Mouse (Mus musculus): ENCODE measurements around the gene Kcnip4.
A peak's percentile ranks its signal among the peaks of the same experiment; 100 is the strongest.

DNA sequence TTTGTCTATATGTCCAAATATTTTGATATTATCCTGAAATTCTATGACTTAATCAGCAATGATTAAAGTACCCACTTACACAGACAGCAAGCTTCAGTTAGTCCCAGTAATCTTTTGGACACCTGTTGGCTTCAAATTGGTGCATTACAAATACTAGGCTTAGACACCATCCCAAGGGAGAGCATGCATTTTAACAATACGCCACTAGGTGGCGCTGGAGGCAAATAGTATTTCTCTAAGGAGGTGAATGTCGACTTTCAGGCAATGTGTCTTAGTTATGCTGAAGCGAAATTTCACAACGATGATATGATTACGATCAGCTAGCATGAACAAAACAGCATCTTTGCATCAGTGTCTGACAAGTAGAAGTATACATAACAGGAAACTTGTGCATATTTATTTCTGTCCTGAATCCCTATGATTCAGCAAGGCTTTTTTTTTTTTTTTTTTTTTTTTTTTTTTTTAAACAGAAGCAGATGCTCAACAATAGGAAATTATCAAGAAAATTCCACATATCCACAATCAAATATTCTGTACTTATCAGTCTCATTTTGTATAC is 434.5 kb downstream of the Kcnip4 start:
- TF ChIP-seq CTCF (IDR thresholded peaks at IDR 0.05 in 2 of 3, conservative IDR thresholded peaks at IDR 0.05 in 1 of 3; ENCODE audit: control insufficient read depth in 1 of 3, insufficient read depth in 1 of 3, low read depth in 2 of 3, low read length in 3 of 3, poor library complexity in 1 of 3, severe bottlenecking in 1 of 3) (peak; percentile 55 to 82 (median 78)), POLR2AphosphoS2 (IDR thresholded peaks at IDR 0.05; ENCODE audit: low read length) (no peak), EP300 (IDR thresholded peaks at IDR 0.05; ENCODE audit: low read depth in 1 of 2, low read length in 2 of 2) (no peak), USF1 (IDR thresholded peaks at IDR 0.05; ENCODE audit: low read depth, low read length) (no peak), JUND (IDR thresholded peaks at IDR 0.05; ENCODE audit: low read depth, low read length) (no peak), MAX (IDR thresholded peaks at IDR 0.05; ENCODE audit: low read length) (no peak), GABPA (IDR thresholded peaks at IDR 0.05; ENCODE audit: low read depth, low read length) (no peak), MAFK (IDR thresholded peaks at IDR 0.05; ENCODE audit: borderline replicate concordance, low read depth, low read length) (no peak), TBP (IDR thresholded peaks at IDR 0.05; ENCODE audit: low read depth, low read length) (no peak)

All from MEL (cell line).